In genomic region chr2:21116817-21117216, GRCm38 (mm10) we compare ENCODE assay signal across 18 mouse cellular contexts.
DNase-seq lines count a peak whose midpoint lies in the region; ATAC-seq and TF ChIP-seq lines count a peak whose summit lies in the region.
"Had no signal": no experiment of that assay in that cellular context is flagged by ENCODE, and none has a peak within 500 bp of the region (broad histone marks: within the 10 kb centered on the region; RNA-seq: fewer than 3 reads in every experiment).

No protein-coding gene starts in this region.

- H3K79me2 ChIP-seq in CH12.LX (replicated peaks; ENCODE audit: control insufficient read depth, extremely low read depth, insufficient read depth, poor library complexity, severe bottlenecking) = no peaks in the 10 kb centered on the region

- intact Hi-C loops in left cerebral cortex, postnatal 25 days (cut with DNase I) = no loop called here

- H3K4me3 ChIP-seq in CH12.LX (replicated peaks in 1 of 3; ENCODE audit: low read depth in 2 of 3, low read length in 2 of 3, poor library complexity in 1 of 3) = no peak overlapping the region
- H3K4me3 ChIP-seq: embryonic facial prominence, embryonic 10.5 days; heart, embryonic 12.5 days had no signal

- no peak for TF ChIP-seq RAD21 in CH12.LX (IDR thresholded peaks at IDR 0.05; ENCODE audit: low read depth, low read length)

- ATAC-seq in frontal cortex, adult (ENCODE audit: low TSS enrichment) = peak; percentile 59
- ATAC-seq: hindbrain, embryonic 16.5 days had no signal

- no peak for TF ChIP-seq EP300 in CH12.LX (IDR thresholded peaks at IDR 0.05; ENCODE audit: low read length)

- dilution Hi-C loops in CH12.LX (cut with MboI; ENCODE audit: extremely low pct_ligation_motif_present, extremely low pct_unique_long_range_greater_than_20kb, low sequenced_read_pairs) = no loop called here

- H3K27me3 ChIP-seq in CH12.LX (replicated peaks) = no peaks in the 10 kb centered on the region
- H3K27me3 ChIP-seq: heart, embryonic 12.5 days had no signal

- H3K9ac ChIP-seq in CH12.LX (ENCODE audit: insufficient read depth, low read depth) = no peak overlapping the region
- H3K9ac ChIP-seq: heart, embryonic 12.5 days had no signal

- no peak for DNase-seq in frontal cortex, postnatal 10 days (ENCODE audit: low spot score in 2 of 2)
- peak; percentile 5 to 58 for DNase-seq in left cerebral cortex, postnatal 25 days (ENCODE audit: low spot score in 2 of 2)
- DNase-seq in left cerebral cortex, adult 11 months (ENCODE audit: low spot score) = no peak
- DNase-seq in CH12.LX (ENCODE audit: extremely low read depth) = no peak
- DNase-seq in brain, embryonic 14.5 days (ENCODE audit: low read depth) = peak; percentile 25
- no peak for DNase-seq in spleen, postnatal 10 days (ENCODE audit: low spot score in 2 of 2)
- DNase-seq: adrenal gland, adult 8-10 months; adrenal gland, postnatal 36 days; cerebellum, adult 2 months; cerebellum, postnatal 10 days; gastrocnemius, postnatal 14 days; heart, postnatal 36 days; kidney, adult 11 months had no signal

- H3K27ac ChIP-seq in CH12.LX (ENCODE audit: insufficient read depth, low read depth) = no peak overlapping the region
- H3K27ac ChIP-seq: embryonic facial prominence, embryonic 10.5 days had no signal

- no peak for TF ChIP-seq POLR2A in CH12.LX (IDR thresholded peaks at IDR 0.05; ENCODE audit: low read depth, low read length)
- no peak for TF ChIP-seq POLR2A in brain, embryonic 14.5 days (IDR thresholded peaks at IDR 0.05; ENCODE audit: borderline replicate concordance, extremely low read depth, insufficient read depth, insufficient read length, poor library complexity, severe bottlenecking)

- in situ Hi-C loops in CH12.LX (cut with MboI; ENCODE audit: low pct_ligation_motif_present, low pct_unique_long_range_greater_than_20kb, low sequenced_read_pairs) = no loop called here

- peak overlapping the region; percentile 21; the same call in 1 of the 2 replicates for H3K4me2 ChIP-seq in CH12.LX (ENCODE audit: insufficient read depth, low read depth, poor library complexity, severe bottlenecking)
- H3K4me2 ChIP-seq: heart, embryonic 12.5 days had no signal

- peaks cover 7 to 41% of the 10 kb centered on the region in 2 experiments for H3K4me1 ChIP-seq in CH12.LX (ENCODE audit: control insufficient read depth in 1 of 2, insufficient read depth in 2 of 2)
- H3K4me1 ChIP-seq: embryonic facial prominence, embryonic 10.5 days; heart, embryonic 12.5 days had no signal

- no peaks in the 10 kb centered on the region for H3K9me3 ChIP-seq in CH12.LX (replicated peaks; ENCODE audit: low read length)
- H3K9me3 ChIP-seq: embryonic facial prominence, embryonic 10.5 days; G1E; heart, embryonic 12.5 days had no signal

- TF ChIP-seq CTCF in CH12.LX (conservative IDR thresholded peaks at IDR 0.05 in 1 of 2, IDR thresholded peaks at IDR 0.05 in 1 of 2; ENCODE audit: low read depth in 2 of 2, low read length in 2 of 2) = no peak
- TF ChIP-seq CTCF in brain, embryonic 14.5 days (IDR thresholded peaks at IDR 0.05; ENCODE audit: borderline replicate concordance, extremely low read depth, insufficient read depth, insufficient read length) = no peak

- H3K36me3 ChIP-seq in CH12.LX (replicated peaks in 1 of 2; ENCODE audit: control insufficient read depth in 1 of 2, insufficient read depth in 1 of 2, low read length in 1 of 2) = no peaks in the 10 kb centered on the region
- H3K36me3 ChIP-seq: embryonic facial prominence, embryonic 10.5 days; G1E; heart, embryonic 12.5 days had no signal

TF ChIP-seq in CH12.LX, 34 proteins besides CTCF, POLR2A, EP300 and RAD21:
- TF ChIP-seq CHD2 (IDR thresholded peaks at IDR 0.05; ENCODE audit: low read length) = no peak
- TF ChIP-seq TBP (conservative IDR thresholded peaks at IDR 0.05; ENCODE audit: low read depth, low read length) = no peak
- TF ChIP-seq ETS1 (conservative IDR thresholded peaks at IDR 0.05; ENCODE audit: low read depth, low read length) = no peak
- no peak for TF ChIP-seq NRF1 (IDR thresholded peaks at IDR 0.05; ENCODE audit: low read depth, low read length)
- TF ChIP-seq E2F4 (IDR thresholded peaks at IDR 0.05; ENCODE audit: insufficient replicate concordance, low read depth, low read length) = no peak
- no peak for TF ChIP-seq NELFE (IDR thresholded peaks at IDR 0.05; ENCODE audit: low read depth, low read length)
- no peak for TF ChIP-seq ZKSCAN1 (IDR thresholded peaks at IDR 0.05; ENCODE audit: borderline replicate concordance, low read depth, low read length)

Comparison
In these comparisons a context has a peak if more than half of its experiments do, and no peak if none do; other contexts are left out.
1. DNase-seq: peak in left cerebral cortex, postnatal 25 days (2 of 2) and brain, embryonic 14.5 days (single experiment); none in frontal cortex, postnatal 10 days (0 of 2), left cerebral cortex, adult 11 months (single experiment), CH12.LX (single experiment) and spleen, postnatal 10 days (0 of 2).